Mouse (Mus musculus): ENCODE measurements around the gene Ctf2. TPM values are rescaled to one million over a fixed set of nuclear protein-coding genes. Genes with fewer than 3 reads are reported as not detected.
"Not testable (repeated sequence)": the region's sequence is repeated elsewhere in the genome, so short reads cannot be mapped to it uniquely, and the experiment has no call there.

Gene Ctf2
- polyA plus RNA-seq (2014; fragmentation: Nextera tagmentation; extraction: Ambion mirVana): 0.38 TPM in 1 of 2 replicates, not detected in the other

DNA sequence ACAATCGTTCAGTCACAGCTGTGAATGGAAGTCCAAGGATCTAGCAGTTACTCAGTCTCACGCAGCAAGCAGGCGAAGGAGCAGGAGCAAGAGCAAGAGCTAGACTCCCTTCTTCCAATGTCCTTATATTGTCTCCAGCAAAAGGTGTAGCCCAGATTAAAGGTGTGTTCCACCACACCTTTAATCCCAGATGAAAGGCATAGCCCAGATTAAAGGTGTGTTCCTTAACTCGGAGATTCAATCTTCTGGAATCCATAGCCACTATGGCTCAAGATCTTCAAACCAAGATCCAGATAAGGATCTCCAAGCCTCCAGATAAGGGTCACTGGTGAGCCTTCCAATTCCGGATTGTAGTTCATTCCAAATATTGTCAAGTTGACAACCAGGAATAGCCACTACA lies at the start of gene Ctf2:
Ctf2 (minus strand) TSS at position 101 of the 400 bp plus-strand sequence.
- DNase-seq; H3K4me1 ChIP-seq (ENCODE audit: insufficient read depth); H3K4me2 ChIP-seq; H3K4me3 ChIP-seq (ENCODE audit: low read depth, low read length); H3K27me3 ChIP-seq (ENCODE audit: insufficient read depth, low read length); H3K27ac ChIP-seq (ENCODE audit: low read depth); H3K9ac ChIP-seq; H3K9me3 ChIP-seq (ENCODE audit: low read depth, low read length); ATAC-seq (ENCODE audit: insufficient read depth); H3K36me3 ChIP-seq (ENCODE audit: insufficient read depth): not testable (repeated sequence)
- WGBS: no CpG with 5 or more reads among the region's 5 CpGs

DNA sequence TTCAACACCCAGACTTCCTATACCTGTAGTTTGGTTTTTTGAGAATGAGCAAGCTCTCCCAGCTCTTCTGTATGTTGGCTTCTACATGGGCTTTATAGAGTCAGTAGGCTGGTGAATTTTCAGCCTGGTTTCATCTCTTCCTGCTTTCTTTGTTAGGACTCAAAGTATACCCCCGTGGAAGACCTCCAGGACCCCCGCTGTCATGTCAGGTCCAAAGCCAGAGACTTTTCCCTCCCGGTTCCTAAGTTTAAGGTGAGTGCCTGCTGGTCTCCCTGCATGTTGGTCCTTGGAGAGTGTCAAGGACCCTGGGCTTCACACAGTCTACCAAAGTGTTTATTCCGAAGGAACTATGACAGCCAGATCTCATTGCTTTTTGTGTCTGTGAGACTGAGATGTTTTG lies 46.4 kb upstream of the Ctf2 start:
- Histone ChIP-seq H3K4me1 (ENCODE audit: insufficient read depth) (no peaks in the 10 kb centered on the region), H3K4me2 (peak overlapping the region; percentile 85), H3K27ac (ENCODE audit: low read depth) (no peak overlapping the region; the same call in 1 of the 2 replicates), H3K36me3 (ENCODE audit: insufficient read depth) (peaks cover 58% of the 10 kb centered on the region), H3K4me3 (ENCODE audit: low read depth, low read length) (peak overlapping the region; percentile 94), H3K9me3 (ENCODE audit: low read depth, low read length) (no peaks in the 10 kb centered on the region), H3K9ac (peak overlapping the region; percentile 90), H3K27me3 (ENCODE audit: insufficient read depth, low read length) (no peaks in the 10 kb centered on the region)
- WGBS: 74% methylated on average over 4 of the region's 4 CpGs
- no peak for ATAC-seq (ENCODE audit: insufficient read depth)
- TF ChIP-seq CTCF (IDR thresholded peaks at IDR 0.05; ENCODE audit: low read depth): no peak
- DNase-seq: no peak

DNA sequence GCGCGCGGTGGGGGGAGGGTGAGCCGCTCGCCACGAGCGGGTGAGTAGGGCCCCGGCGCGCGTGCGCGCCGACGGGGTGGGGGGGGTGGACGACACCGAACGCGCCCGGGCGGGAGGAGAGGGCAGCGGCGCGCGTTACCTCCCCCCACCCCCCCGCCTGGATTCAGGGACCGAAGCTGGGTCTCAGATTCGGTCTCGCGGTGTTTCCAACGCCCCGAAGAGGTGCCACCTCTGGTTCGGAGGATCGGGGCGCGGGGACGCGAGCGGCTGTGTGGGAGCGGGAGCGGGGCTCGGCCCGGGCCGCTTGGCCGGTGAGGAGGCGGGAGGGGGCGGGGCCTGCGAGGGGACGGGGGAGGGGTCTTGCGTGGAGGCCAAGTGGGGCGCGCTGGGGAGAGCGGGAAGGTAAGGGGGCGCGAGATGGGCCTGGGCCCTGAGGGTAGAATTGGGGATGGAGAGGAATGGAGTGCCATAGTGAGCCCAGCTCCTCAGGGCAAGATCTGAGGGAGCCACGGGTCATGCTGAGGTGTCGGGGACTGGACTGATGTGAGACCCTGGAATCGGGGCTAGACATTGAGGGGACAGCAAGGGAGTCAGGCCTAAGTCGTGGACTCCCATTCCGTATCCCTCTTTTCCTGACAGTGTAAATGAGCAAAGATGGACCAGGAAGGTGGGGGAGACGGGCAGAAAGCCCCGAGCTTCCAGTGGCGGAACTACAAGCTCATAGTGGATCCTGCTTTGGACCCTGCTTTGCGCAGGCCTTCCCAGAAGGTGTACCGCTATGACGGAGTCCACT lies 45.7 kb upstream of the Ctf2 start:
- Histone ChIP-seq H3K4me3 (ENCODE audit: low read depth, low read length) (peak overlapping the region; percentile 94), H3K9ac (peak overlapping the region; percentile 90), H3K27ac (ENCODE audit: low read depth) (peak overlapping the region; percentile 99), H3K36me3 (ENCODE audit: insufficient read depth) (peaks cover 53% of the 10 kb centered on the region), H3K4me2 (peak overlapping the region; percentile 85), H3K9me3 (ENCODE audit: low read depth, low read length) (no peaks in the 10 kb centered on the region), H3K27me3 (ENCODE audit: insufficient read depth, low read length) (no peaks in the 10 kb centered on the region), H3K4me1 (ENCODE audit: insufficient read depth) (no peaks in the 10 kb centered on the region)
- DNase-seq (peak; percentile 51), ATAC-seq (ENCODE audit: insufficient read depth) (peak; percentile 45)
- no peak for TF ChIP-seq CTCF (IDR thresholded peaks at IDR 0.05; ENCODE audit: low read depth)
- WGBS: 1% methylated on average over 66 of the region's 66 CpGs

DNA sequence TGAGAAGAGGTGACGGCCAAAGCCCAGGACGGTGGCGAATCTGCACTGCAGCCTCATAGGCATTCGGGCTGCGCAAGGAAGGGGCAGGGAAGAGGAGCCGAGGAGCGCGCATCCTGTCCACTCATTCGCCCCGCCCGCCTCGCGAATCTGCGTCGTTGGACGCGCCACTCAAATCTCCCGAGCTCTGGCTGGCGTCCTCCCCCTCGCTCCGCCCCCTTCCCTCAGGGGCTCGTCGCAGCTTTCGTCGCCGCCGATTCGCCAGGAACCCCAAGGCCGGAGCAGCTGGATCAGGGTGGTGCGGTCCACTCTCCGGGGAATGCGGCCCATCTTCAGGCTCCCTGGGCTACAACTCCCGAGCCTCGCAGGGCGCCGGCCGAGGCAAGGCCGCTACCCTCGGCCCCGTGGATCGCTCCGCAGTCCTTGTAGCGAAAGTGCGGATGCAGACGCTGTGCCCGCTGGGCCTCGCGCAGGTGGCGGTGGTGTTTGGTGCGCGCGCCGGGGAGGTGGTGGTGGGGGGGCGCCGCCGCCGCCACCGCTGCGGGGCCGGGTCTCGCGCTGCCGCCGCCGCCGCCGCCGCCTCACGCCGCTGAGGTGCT lies 45.0 kb upstream of the Ctf2 start:
- H3K27ac ChIP-seq (ENCODE audit: low read depth): peak overlapping the region; percentile 99
- no peak for TF ChIP-seq CTCF (IDR thresholded peaks at IDR 0.05; ENCODE audit: low read depth)
- no peaks in the 10 kb centered on the region for H3K4me1 ChIP-seq (ENCODE audit: insufficient read depth)
- no peaks in the 10 kb centered on the region for H3K27me3 ChIP-seq (ENCODE audit: insufficient read depth, low read length)
- peak; percentile 92 for ATAC-seq (ENCODE audit: insufficient read depth)
- WGBS: under 1% methylated on average over 64 of the region's 70 CpGs
- peak overlapping the region; percentile 85 for H3K4me2 ChIP-seq
- H3K9ac ChIP-seq: peak overlapping the region; percentile 90
- H3K9me3 ChIP-seq (ENCODE audit: low read depth, low read length): no peaks in the 10 kb centered on the region
- peak overlapping the region; percentile 94 for H3K4me3 ChIP-seq (ENCODE audit: low read depth, low read length)
- DNase-seq: peak; percentile 98
- H3K36me3 ChIP-seq (ENCODE audit: insufficient read depth): peaks cover 46% of the 10 kb centered on the region

DNA sequence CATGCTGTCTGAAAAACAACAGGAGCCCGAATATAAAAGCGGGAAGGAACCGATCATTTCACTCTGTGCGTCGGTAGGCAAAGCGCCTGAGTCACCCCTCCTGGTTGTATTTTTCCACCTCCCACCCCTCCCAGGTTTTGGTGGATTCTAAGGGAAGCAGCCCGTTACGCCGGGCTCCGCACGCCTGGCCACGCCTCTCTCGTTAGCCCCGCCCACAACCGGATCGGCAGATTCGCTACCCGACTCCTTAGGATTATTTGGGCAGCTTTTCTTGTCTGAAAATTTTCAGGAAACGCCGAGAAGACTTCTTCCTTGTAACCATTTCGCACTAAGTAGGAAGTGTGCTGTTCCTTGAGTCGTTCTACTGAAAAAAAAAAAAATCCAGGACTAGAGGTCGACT lies 44.5 kb upstream of the Ctf2 start, which contains the start of gene Setd1a:
Setd1a (plus strand) TSS at position 245 of the 400 bp plus-strand sequence.
- Histone ChIP-seq H3K4me1 (ENCODE audit: insufficient read depth) (no peaks in the 10 kb centered on the region), H3K27ac (ENCODE audit: low read depth) (peak within 1 kb of the TSS; percentile 99), H3K36me3 (ENCODE audit: insufficient read depth) (peaks cover 41% of the 10 kb centered on the region), H3K27me3 (ENCODE audit: insufficient read depth, low read length) (no peaks in the 10 kb centered on the region), H3K9me3 (ENCODE audit: low read depth, low read length) (no peaks in the 10 kb centered on the region), H3K4me2 (peak within 1 kb of the TSS; percentile 85), H3K9ac (peak within 1 kb of the TSS; percentile 90), H3K4me3 (ENCODE audit: low read depth, low read length) (peak within 1 kb of the TSS; percentile 94)
- TF ChIP-seq CTCF (IDR thresholded peaks at IDR 0.05; ENCODE audit: low read depth): no peak
- ATAC-seq (ENCODE audit: insufficient read depth) (peak; percentile 64), DNase-seq (peak; percentile 95)
- under 1% methylated on average over 23 of the region's 23 CpGs for WGBS

DNA sequence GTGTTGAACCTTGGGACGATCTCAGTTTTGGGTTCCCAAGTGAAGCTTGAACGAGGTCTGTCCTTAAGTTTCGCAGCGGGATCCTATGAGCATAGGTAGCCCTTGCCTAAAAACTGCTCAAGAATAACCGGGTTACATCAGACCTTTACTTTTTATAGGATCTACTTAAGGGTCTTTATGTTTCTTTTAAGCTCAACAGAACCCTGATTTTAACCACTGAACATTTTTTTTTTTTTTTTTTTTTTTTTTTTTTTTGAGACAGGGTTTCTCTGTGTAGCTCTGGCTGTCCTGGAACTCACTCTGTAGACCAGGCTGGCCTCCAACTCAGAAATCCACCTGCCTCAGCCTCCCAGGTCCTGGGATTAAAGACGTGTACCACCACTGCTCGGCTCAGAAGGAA lies 43.9 kb upstream of the Ctf2 start:
- DNase-seq; H3K27me3 ChIP-seq (ENCODE audit: insufficient read depth, low read length); H3K9me3 ChIP-seq (ENCODE audit: low read depth, low read length); H3K4me1 ChIP-seq (ENCODE audit: insufficient read depth); ATAC-seq (ENCODE audit: insufficient read depth): not testable (repeated sequence)
- Histone ChIP-seq H3K36me3 (ENCODE audit: insufficient read depth) (peaks cover 35% of the 10 kb centered on the region), H3K4me3 (ENCODE audit: low read depth, low read length) (peak overlapping the region; percentile 94), H3K27ac (ENCODE audit: low read depth) (peak overlapping the region; percentile 99; the same call in 1 of the 2 replicates), H3K4me2 (peak overlapping the region; percentile 85), H3K9ac (peak overlapping the region; percentile 90)
- 64% methylated on average over 7 of the region's 7 CpGs for WGBS
